Mouse (Mus musculus) limb, embryonic 10.5 days (tissue): Measurements from ENCODE around the gene Tomm40l. TPM values are rescaled to one million over a fixed set of nuclear protein-coding genes. Genes with fewer than 3 reads are reported as not detected.

Experiments used
- DNase-seq: peaks from one replicate; pipeline ENCODE4 v3.0.0-alpha.2; 2017; ENCODE audit warnings: low spot score
- H3K27ac ChIP-seq: fragments of 300-500 bp; sonication (generic); 2 replicates; pipeline ENCODE4 v1.5.1; 2016; ENCODE audit warnings: mild to moderate bottlenecking
- H3K27me3 ChIP-seq: fragments of 300-500 bp; sonication (generic); 2 replicates; pipeline ENCODE4 v1.6.1; 2016; ENCODE audit warnings: low read depth, mild to moderate bottlenecking; ENCODE audit not compliant: poor library complexity, severe bottlenecking
- H3K36me3 ChIP-seq: fragments of 300-500 bp; sonication (generic); 2 replicates; pipeline ENCODE4 v1.6.1; 2016; ENCODE audit warnings: mild to moderate bottlenecking, moderate library complexity
- H3K4me1 ChIP-seq: fragments of 300-500 bp; sonication (generic); 2 replicates; pipeline ENCODE4 v1.6.1; 2016
- H3K4me3 ChIP-seq: fragments of 300-500 bp; sonication (generic); 2 replicates; pipeline ENCODE4 v1.5.1; 2016; ENCODE audit warnings: mild to moderate bottlenecking, moderate library complexity
- H3K9me3 ChIP-seq: fragments of 300-500 bp; sonication (generic); replicated peaks from 2 replicates; pipeline ENCODE4 v1.6.1; 2016; ENCODE audit warnings: mild to moderate bottlenecking
- WGBS: fragments of 180-500 bp; shearing (Covaris S2); methylation state at CpG from one replicate; pipeline ENCODE4 v1.1.7; 2016; 5-methylcytosine and 5-hydroxymethylcytosine counted together
- polyA plus RNA-seq: library from polyadenylated mRNA; unstranded; fragments of >200 nt; fragmentation: Nextera tagmentation; extraction: Ambion mirVana; gene quantifications from 2 replicates; pipeline ENCODE4 v1.2.1, GENCODE M21; 2016

Tomm40l gene
- polyA plus RNA-seq, 1 experiment from 2014 or later: 32.2 TPM

DNA sequence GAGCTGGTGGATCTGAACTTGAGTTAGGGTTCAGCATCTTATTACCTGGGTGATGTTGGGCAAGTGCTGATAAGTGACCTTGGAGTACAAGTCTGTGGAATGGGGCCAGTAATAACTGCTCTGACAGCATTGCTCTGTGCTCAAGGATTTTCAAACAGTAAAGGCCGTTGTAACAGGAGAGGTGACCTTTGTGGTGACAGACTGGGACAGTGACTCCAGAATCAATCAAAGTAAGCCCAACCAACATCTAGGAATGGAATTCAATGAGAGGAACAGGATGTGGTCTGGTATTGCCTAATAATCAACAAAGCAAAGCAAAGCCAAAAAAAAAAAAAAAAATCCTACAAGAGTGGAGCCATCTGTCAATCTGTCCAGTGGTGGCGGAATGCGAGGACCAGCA, 38.0 kb upstream of the Tomm40l start:
- no peaks in the 10 kb centered on the region for H3K9me3 ChIP-seq
- DNase-seq: no peak
- H3K36me3 ChIP-seq: peaks cover 31% of the 10 kb centered on the region
- H3K4me1 ChIP-seq: peaks cover 16% of the 10 kb centered on the region
- no peak overlapping the region for H3K27ac ChIP-seq
- H3K27me3 ChIP-seq: no peaks in the 10 kb centered on the region
- no peak overlapping the region for H3K4me3 ChIP-seq
- WGBS: 66% methylated on average over 3 of the region's 3 CpGs

DNA sequence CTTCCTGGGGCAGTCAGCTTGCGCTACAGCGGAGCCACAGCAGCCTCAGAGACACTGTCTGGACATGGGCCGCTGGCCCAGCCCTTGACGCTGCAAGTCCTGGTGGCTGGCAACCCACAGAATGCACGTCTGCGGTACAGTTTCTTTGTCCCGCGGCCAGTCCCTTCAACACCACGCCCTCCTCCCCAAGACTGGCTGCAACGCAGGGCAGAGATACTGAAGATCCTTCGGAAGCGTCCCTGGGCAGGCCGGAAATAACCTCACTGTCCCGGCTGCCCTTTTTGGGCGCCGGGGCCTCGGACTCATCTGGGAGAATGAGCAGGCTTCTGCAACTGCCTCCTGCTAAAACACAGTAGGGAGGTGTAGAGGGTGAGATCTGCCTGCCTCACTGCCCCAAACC, 36.6 kb upstream of the Tomm40l start:
- H3K4me3 ChIP-seq: no peak overlapping the region
- DNase-seq: no peak
- H3K27ac ChIP-seq: no peak overlapping the region
- no peaks in the 10 kb centered on the region for H3K27me3 ChIP-seq
- WGBS: 84% methylated on average over 17 of the region's 17 CpGs
- H3K4me1 ChIP-seq: peaks cover 16% of the 10 kb centered on the region
- H3K36me3 ChIP-seq: peaks cover 42% of the 10 kb centered on the region
- no peaks in the 10 kb centered on the region for H3K9me3 ChIP-seq

DNA sequence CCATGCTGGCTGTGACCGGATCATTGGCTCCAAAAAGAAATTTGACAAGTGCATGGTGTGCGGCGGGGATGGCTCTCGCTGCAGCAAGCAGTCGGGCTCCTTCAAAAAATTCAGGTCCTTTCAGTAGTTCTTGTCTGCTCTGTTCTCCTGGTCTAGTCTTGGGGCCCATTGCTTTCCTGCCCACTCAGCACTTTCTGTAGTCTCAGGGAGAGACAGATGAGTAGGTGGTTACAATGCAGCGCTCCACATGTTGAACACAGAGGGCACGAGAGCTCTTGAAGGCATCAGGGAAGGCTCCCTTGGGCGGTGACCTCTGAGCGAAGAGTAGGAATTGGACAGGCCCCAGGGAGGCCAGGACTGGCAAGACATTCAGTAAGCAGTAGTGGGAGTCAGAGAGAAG, 35.5 kb upstream of the Tomm40l start:
- Histone ChIP-seq H3K36me3 (peaks cover 54% of the 10 kb centered on the region), H3K27me3 (no peaks in the 10 kb centered on the region), H3K4me3 (no peak overlapping the region), H3K4me1 (peaks cover 12% of the 10 kb centered on the region), H3K27ac (no peak overlapping the region), H3K9me3 (no peaks in the 10 kb centered on the region)
- DNase-seq: no peak
- 92% methylated on average over 9 of the region's 9 CpGs for WGBS

DNA sequence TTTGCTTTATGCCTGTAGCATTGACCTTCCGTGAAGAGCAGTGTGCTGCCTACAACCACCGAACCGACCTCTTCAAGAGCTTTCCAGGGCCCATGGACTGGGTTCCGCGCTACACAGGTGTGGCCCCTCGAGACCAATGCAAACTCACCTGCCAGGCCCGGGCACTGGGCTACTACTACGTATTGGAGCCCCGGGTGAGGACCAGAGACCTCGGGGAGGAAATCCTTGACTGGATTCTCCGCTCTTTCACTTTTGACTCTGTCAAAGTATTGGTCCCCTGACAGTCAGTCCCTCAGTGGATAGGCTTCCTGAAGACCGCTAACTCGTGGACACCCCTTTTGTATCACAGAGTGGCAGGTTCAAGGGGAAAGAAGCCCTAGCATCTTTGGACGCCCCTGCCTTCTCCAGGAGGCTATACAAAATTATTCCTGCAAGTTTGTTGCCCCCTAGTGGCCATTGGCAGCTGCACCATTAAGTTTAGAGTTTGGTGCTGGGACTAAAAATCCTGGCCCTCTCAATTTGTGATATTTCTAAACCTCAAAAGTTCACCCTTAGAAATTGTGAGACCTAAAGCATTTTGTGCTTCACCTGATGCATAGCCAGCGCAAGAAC, 34.7 kb upstream of the Tomm40l start:
- Histone ChIP-seq H3K27ac (no peak overlapping the region), H3K4me1 (peaks cover 15% of the 10 kb centered on the region), H3K9me3 (no peaks in the 10 kb centered on the region), H3K36me3 (peaks cover 55% of the 10 kb centered on the region), H3K27me3 (no peaks in the 10 kb centered on the region), H3K4me3 (no peak overlapping the region)
- DNase-seq: peak; percentile 79
- WGBS: 67% methylated on average over 15 of the region's 15 CpGs

DNA sequence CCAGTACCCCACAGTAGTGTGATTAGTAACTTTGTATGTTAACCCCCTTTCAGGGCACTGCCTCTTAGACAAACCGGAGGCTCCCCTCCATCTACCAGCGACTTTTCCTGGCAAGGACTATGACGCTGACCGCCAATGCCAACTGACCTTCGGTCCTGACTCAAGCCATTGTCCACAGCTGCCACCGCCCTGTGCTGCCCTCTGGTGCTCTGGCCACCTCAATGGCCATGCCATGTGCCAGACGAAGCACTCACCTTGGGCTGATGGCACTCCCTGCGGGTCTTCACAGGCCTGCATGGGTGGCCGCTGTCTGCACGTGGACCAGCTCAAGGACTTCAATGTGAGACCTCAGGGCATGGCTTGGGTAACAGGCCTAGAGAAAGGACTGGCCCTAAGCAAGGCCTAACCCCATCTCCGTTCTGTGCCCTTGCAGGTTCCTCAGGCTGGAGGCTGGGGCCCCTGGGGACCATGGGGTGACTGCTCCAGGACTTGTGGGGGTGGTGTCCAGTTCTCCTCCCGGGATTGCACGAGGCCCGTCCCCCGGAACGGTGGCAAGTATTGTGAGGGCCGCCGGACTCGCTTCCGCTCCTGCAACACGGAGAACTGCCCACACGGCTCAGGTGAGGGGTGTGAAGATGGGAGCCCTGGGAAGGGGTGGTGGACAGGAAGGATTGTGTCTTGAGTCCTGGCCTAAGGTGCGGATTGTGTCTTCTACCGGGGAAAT, 33.9 kb upstream of the Tomm40l start:
- H3K4me3 ChIP-seq: no peak overlapping the region
- H3K9me3 ChIP-seq: no peaks in the 10 kb centered on the region
- no peak overlapping the region for H3K27ac ChIP-seq
- DNase-seq: no peak
- 92% methylated on average over 24 of the region's 24 CpGs for WGBS
- H3K27me3 ChIP-seq: no peaks in the 10 kb centered on the region
- H3K36me3 ChIP-seq: peaks cover 55% of the 10 kb centered on the region
- H3K4me1 ChIP-seq: peaks cover 22% of the 10 kb centered on the region

DNA sequence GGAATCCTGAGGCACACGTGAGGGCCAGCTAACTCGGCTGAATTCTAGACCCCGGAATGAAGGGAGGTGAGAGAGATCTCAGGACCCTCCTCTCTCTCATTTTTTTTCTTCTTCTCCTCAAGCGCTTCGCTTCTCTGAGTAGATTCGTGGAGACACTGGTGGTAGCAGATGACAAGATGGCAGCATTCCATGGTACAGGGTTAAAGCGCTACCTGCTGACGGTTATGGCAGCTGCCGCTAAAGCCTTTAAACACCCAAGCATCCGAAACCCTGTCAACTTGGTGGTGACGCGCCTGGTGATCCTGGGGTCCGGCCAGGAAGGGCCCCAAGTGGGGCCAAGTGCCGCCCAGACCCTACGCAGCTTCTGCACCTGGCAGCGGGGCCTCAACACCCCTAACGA, 30.1 kb upstream of the Tomm40l start:
- Histone ChIP-seq H3K27me3 (no peaks in the 10 kb centered on the region), H3K4me3 (peak overlapping the region; percentile 53), H3K27ac (peak overlapping the region; percentile 91), H3K36me3 (peaks cover 38% of the 10 kb centered on the region), H3K4me1 (peaks cover 58% of the 10 kb centered on the region), H3K9me3 (no peaks in the 10 kb centered on the region)
- 56% methylated on average over 17 of the region's 17 CpGs for WGBS
- no peak for DNase-seq

DNA sequence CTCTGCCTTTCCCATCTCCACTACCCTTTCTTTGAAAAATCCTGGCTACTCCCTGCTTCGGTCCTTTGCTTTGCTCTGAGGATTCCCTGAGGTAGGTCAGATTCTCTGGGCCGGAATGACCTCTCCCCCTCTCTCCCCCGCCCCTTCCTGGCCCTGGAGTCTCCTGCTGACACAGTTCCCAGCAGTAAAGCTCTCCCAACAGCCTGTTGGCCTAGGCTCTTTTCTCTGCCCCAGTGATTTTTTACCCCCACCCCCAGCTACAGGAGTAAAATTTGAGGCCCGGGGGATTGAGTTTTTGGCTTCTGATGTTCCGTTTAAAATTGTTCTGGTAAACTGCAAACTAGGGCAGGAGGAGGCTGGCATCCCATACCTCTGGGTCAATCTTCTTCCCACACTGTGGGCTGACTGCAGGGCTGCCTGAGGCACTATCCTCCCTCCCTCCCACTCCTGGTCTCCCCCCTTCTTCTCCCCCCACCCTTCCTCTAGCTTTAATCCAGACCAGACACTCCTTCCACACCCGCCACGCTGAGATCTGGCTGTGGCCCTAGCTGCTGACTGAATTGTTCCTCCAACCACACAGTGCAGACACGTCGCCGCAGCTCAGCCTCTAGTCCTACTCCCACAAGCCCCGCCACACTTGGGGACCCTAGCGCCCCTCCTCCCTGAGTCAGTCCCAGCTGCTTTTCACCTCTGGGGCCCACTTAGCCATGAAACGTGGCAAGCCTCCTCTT, 29.4 kb upstream of the Tomm40l start:
- DNase-seq: peak; percentile 75
- 3% methylated on average over 13 of the region's 13 CpGs for WGBS
- peaks cover 61% of the 10 kb centered on the region for H3K4me1 ChIP-seq

DNA sequence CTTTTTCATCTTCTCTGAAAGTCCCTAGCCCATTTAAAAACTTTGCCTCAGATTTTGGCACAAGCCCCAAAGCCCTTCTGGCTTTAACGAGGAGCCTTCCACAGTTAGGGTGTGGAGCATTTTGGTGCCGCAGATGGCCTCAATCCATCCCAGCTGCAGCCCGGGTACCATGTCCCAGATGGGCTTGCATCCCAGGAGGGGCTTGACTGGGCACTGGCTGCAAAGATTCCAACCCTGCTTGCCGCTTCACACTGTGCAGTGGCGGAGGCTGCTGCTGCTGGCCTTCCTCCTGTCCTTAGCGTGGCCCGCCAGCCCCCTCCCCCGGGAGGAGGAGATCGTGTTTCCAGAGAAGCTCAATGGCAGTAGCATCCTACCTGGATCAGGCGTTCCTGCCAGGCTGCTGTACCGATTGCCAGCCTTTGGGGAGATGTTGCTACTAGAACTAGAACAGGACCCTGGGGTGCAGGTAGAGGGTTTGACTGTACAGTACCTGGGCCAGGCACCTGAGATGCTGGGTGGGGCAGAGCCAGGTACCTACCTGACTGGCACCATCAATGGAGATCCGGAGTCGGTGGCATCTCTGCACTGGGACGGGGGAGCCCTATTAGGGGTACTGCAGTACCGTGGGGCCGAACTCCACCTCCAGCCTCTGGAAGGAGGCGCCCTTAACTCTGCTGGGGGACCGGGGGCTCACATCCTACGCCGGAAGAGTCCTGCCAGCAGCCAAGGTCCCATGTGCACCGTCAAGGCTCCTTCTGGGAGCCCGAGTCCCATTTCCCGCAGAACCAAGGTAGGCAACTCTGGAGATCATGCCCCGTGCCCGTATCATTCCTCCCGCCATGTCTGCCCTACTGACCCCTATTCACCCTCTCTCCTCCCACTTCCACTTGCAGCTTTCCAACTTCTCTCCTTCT, 28.6 kb upstream of the Tomm40l start, which contains the start of gene Ndufs2:
TSS of gene Ndufs2 (minus strand) at position 709 of the 914 bp plus-strand sequence.
- Histone ChIP-seq H3K27me3 (no peaks in the 10 kb centered on the region), H3K27ac (peak within 1 kb of the TSS; percentile 91), H3K9me3 (no peaks in the 10 kb centered on the region), H3K36me3 (peaks cover 30% of the 10 kb centered on the region), H3K4me3 (peak within 1 kb of the TSS; percentile 53), H3K4me1 (peaks cover 65% of the 10 kb centered on the region)
- 17% methylated on average over 26 of the region's 26 CpGs for WGBS
- peak; percentile 68 for DNase-seq

More for the DNA sequence above, 29.4 kb upstream of the Tomm40l start:
- H3K9me3 ChIP-seq: no peaks in the 10 kb centered on the region
- H3K27ac ChIP-seq: peak overlapping the region; percentile 91
- peak overlapping the region; percentile 53 for H3K4me3 ChIP-seq
- H3K36me3 ChIP-seq: peaks cover 38% of the 10 kb centered on the region
- H3K27me3 ChIP-seq: no peaks in the 10 kb centered on the region

DNA sequence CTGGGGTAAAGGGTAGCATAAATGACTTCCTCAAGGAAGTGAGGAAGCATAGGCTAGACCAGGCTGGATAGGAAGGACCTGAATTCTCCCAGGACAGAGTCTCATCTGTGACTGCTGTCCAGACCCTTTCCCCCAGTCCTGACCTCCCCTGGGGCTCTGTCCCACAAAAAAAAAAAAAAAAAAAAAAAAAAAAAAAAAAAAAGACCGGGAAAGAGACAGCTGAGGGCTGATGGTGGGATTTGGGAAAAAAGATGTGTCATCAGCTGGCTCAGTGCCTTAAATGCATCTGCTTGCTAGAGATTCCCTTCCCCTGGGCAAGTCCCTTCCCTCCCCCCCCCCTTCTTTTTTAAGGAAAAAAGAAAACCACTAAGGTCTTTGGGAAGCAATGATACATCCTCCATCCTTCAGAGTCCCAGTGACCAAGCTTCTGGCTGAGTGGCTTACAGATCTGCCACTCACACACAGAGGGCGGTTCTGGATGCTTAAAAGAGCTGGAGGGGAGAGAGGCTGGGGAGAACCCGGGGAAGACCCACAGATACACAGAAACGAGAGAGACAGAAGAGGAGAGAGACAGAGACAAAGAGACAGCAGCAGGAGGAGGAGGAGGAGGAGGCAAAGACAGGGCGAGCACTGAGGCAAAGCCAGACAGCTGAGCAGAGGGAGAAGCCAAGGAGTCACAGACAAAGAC, 27.7 kb upstream of the Tomm40l start, which contains the start of gene Adamts4:
TSS of gene Adamts4 (plus strand) at position 509 of the 688 bp plus-strand sequence.
- WGBS: 18% methylated on average over 5 of the region's 5 CpGs
- DNase-seq: peak; percentile 58
- H3K27me3 ChIP-seq: no peaks in the 10 kb centered on the region
- peaks cover 71% of the 10 kb centered on the region for H3K4me1 ChIP-seq
- peak within 1 kb of the TSS; percentile 91 for H3K27ac ChIP-seq
- peaks cover 30% of the 10 kb centered on the region for H3K36me3 ChIP-seq
- no peaks in the 10 kb centered on the region for H3K9me3 ChIP-seq
- H3K4me3 ChIP-seq: peak within 1 kb of the TSS; percentile 53

DNA sequence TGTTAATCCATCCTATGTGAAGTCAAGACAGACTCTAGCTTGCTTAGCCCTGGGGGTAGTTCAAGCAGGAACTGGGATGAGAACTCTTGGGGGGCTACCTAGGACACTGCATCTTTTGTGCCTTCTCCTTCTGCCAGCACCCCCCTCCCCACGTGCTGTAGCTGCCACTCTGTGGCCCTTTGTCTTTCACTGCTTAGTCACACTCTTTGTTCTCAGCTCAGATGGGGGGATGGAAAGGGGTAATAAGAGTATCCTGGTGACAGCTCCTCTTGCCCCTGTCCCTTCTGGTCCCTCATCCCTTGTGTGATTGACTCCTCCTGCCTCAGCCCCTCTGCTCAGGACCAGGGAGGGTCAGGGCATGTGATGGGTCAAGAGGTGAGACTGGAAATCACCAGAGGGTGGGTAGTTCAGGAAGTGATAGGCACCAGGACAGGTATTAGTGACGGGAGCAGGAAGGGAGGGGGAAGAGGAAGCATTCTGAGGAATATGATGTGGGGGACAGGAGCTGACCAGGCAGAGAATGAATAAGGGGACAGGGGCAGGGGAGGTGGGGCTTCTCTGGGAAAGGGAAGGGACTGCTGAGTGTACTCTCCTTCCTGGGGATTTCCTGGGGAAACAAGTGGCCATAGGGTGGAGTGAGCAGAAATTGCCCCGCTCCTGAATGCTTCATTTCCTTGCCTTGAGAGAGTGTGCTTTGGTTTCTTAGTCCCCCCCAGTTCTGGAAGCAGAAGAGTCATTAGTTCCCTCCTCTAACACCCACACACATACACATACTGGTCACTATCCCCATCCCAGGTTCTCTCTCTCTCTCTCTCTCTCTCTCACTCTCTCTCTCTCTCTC, 26.3 kb upstream of the Tomm40l start:
- no peaks in the 10 kb centered on the region for H3K9me3 ChIP-seq
- H3K27ac ChIP-seq: peak overlapping the region; percentile 89
- WGBS: 49% methylated on average over 3 of the region's 3 CpGs
- no peak for DNase-seq
- H3K27me3 ChIP-seq: no peaks in the 10 kb centered on the region
- no peak overlapping the region; the same call in 1 of the 2 replicates for H3K4me3 ChIP-seq
- H3K4me1 ChIP-seq: peaks cover 71% of the 10 kb centered on the region
- H3K36me3 ChIP-seq: peaks cover 29% of the 10 kb centered on the region

DNA sequence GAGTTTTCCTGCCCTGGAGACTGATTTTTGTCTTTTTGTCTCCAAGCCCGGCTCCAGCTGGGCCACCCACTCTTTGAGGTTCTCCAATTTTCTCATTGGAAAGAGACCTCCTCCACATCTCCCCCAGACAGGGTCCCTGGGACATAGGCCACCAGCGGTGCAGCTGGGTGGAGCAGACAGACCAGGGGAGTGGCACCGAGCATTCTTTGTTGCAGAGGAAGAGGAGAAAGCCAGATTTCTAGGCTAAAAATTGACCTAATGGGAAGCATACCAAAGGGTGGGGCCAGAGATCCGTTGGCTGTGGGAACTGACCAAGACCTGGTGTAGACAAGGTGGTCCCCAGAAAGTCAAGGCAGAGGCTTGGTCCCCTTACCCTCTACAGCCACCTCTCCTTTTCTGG, 25.6 kb upstream of the Tomm40l start:
- WGBS: 33% methylated on average over 4 of the region's 4 CpGs
- Histone ChIP-seq H3K27ac (peak overlapping the region; percentile 89), H3K4me1 (peaks cover 67% of the 10 kb centered on the region), H3K27me3 (no peaks in the 10 kb centered on the region), H3K9me3 (no peaks in the 10 kb centered on the region), H3K4me3 (peak overlapping the region; percentile 64), H3K36me3 (peaks cover 29% of the 10 kb centered on the region)
- no peak for DNase-seq
